Mouse (Mus musculus): ENCODE measurements around the gene Nme8.

- TF ChIP-seq CTCF (IDR thresholded peaks at IDR 0.05; ENCODE audit: borderline replicate concordance, extremely low read depth, insufficient read depth, insufficient read length) = no peak
- no peak for TF ChIP-seq POLR2A (IDR thresholded peaks at IDR 0.05; ENCODE audit: borderline replicate concordance, extremely low read depth, insufficient read depth, insufficient read length, poor library complexity, severe bottlenecking)
These were observed 29.0 kb downstream of the Nme8 start for GRCm38 (mm10) chr13:19668355-19669140.

Data from brain, embryonic 14.5 days (tissue).